10 mouse cellular contexts compared by ENCODE assay signal in genomic region chr2:125136846-125137245, GRCm38 (mm10). TPM values are rescaled to one million over a fixed set of nuclear protein-coding genes. Genes with fewer than 3 reads are reported as not detected.
DNase-seq lines count a peak whose midpoint lies in the region; ATAC-seq and TF ChIP-seq lines count a peak whose summit lies in the region.
"Had no signal": no experiment of that assay in that cellular context is flagged by ENCODE, and none has a peak within 500 bp of the region (broad histone marks: within the 10 kb centered on the region; RNA-seq: fewer than 3 reads in every experiment).

No protein-coding gene starts in this region.

- no peak overlapping the region for H3K27ac ChIP-seq in heart, embryonic 14.5 days (replicated peaks in 1 of 2; ENCODE audit: control insufficient read depth in 1 of 2, insufficient read depth in 1 of 2, low read depth in 2 of 2, low read length in 2 of 2)
- H3K27ac ChIP-seq in neural tube, embryonic 11.5 days (ENCODE audit: low read depth, low read length): no peak overlapping the region
- no peak overlapping the region for H3K27ac ChIP-seq in limb, embryonic 14.5 days (replicated peaks; ENCODE audit: low read depth, low read length)

- peaks cover 6 to 7% of the 10 kb centered on the region in 2 experiments; a peak in 3 of 4 replicates for H3K4me1 ChIP-seq in heart, embryonic 14.5 days (ENCODE audit: control insufficient read depth in 2 of 2, insufficient read depth in 2 of 2, low read length in 2 of 2)
- no peaks in the 10 kb centered on the region; the same call in 1 of the 2 replicates for H3K4me1 ChIP-seq in neural tube, embryonic 11.5 days (ENCODE audit: control insufficient read depth, insufficient read depth, low read length)
- peaks cover 5% of the 10 kb centered on the region for H3K4me1 ChIP-seq in limb, embryonic 14.5 days (ENCODE audit: control insufficient read depth, insufficient read depth, low read length)

- DNase-seq in heart, postnatal 4 days: no peak
- no peak for DNase-seq in neural tube, embryonic 11.5 days (ENCODE audit: low spot score)
- no peak for DNase-seq in neural tube, embryonic 10.5 days (ENCODE audit: extremely low spot score, low spot score)
- DNase-seq in limb, embryonic 14.5 days (ENCODE audit: low spot score): no peak
- DNase-seq in MN1 (ENCODE audit: low spot score): no peak
- DNase-seq in adrenal gland, adult (ENCODE audit: inconsistent age in 2 of 2, low spot score in 1 of 2): no peak
- DNase-seq in lung, postnatal 36 days: no peak

- ATAC-seq in heart, embryonic 14.5 days (ENCODE audit: insufficient number of reproducible peaks, insufficient read depth, low FRiP score, low read depth): no peak
- ATAC-seq in neural tube, embryonic 11.5 days (ENCODE audit: insufficient read depth, low FRiP score, low TSS enrichment): no peak
- ATAC-seq in limb, embryonic 14.5 days (ENCODE audit: low FRiP score, low read depth): no peak

- 0 out of 2 replicates have a peak, but pooled peaks cover 4% of the 10 kb centered on the region for H3K27me3 ChIP-seq in heart, embryonic 14.5 days (ENCODE audit: control insufficient read depth, insufficient read depth, low read length)
- H3K27me3 ChIP-seq in neural tube, embryonic 11.5 days (ENCODE audit: control insufficient read depth, insufficient read depth, low read length): no peaks in the 10 kb centered on the region
- peaks cover 6% of the 10 kb centered on the region; the same call in 1 of the 2 replicates for H3K27me3 ChIP-seq in limb, embryonic 14.5 days (ENCODE audit: control insufficient read depth, insufficient read depth, low read length)

- H3K9me3 ChIP-seq in heart, embryonic 14.5 days (ENCODE audit: control insufficient read depth, low read length): no peaks in the 10 kb centered on the region
- H3K9me3 ChIP-seq in neural tube, embryonic 11.5 days (ENCODE audit: control insufficient read depth, low read length): no peaks in the 10 kb centered on the region
- no peaks in the 10 kb centered on the region for H3K9me3 ChIP-seq in limb, embryonic 14.5 days (ENCODE audit: control insufficient read depth, low read length)

- H3K36me3 ChIP-seq in heart, embryonic 14.5 days (ENCODE audit: control insufficient read depth, insufficient read depth, low read length): no peaks in the 10 kb centered on the region
- H3K36me3 ChIP-seq in neural tube, embryonic 11.5 days (ENCODE audit: control insufficient read depth, insufficient read depth, low read length): no peaks in the 10 kb centered on the region
- no peaks in the 10 kb centered on the region for H3K36me3 ChIP-seq in limb, embryonic 14.5 days (ENCODE audit: control insufficient read depth, insufficient read depth, low read length)

- 21% methylated on average over 7 of the region's 7 CpGs for WGBS in heart, embryonic 14.5 days
- WGBS in neural tube, embryonic 11.5 days: 32% methylated on average over 7 of the region's 7 CpGs
- 25% methylated on average over 7 of the region's 7 CpGs for WGBS in limb, embryonic 14.5 days

- TF ChIP-seq POLR2A in limb, embryonic 14.5 days (IDR thresholded peaks at IDR 0.05; ENCODE audit: borderline replicate concordance, extremely low read depth, insufficient read depth, insufficient read length): no peak

- peak overlapping the region; percentile 96 for H3K4me2 ChIP-seq in heart, embryonic 14.5 days (ENCODE audit: low read length)
- peak overlapping the region; percentile 64 for H3K4me2 ChIP-seq in neural tube, embryonic 11.5 days (ENCODE audit: low read depth)
- H3K4me2 ChIP-seq in limb, embryonic 14.5 days (replicated peaks; ENCODE audit: low read depth, low read length, severe bottlenecking): peak overlapping the region; percentile 65; the same call in 1 of the 2 replicates

- H3K9ac ChIP-seq in heart, embryonic 14.5 days (ENCODE audit: low read length): no peak overlapping the region
- no peak overlapping the region for H3K9ac ChIP-seq in neural tube, embryonic 11.5 days (ENCODE audit: low read length)
- H3K9ac ChIP-seq in limb, embryonic 14.5 days (ENCODE audit: low read depth, low read length, severe bottlenecking): no peak overlapping the region

- peak overlapping the region in 1 of 2 experiments; percentile 35; a peak in 1 of 4 replicates for H3K4me3 ChIP-seq in heart, embryonic 14.5 days (ENCODE audit: control insufficient read depth in 1 of 2, insufficient read depth in 1 of 2, low read depth in 1 of 2, low read length in 2 of 2)
- H3K4me3 ChIP-seq in neural tube, embryonic 11.5 days (ENCODE audit: low read depth, low read length): no peak overlapping the region; the same call in 1 of the 2 replicates
- no peak overlapping the region for H3K4me3 ChIP-seq in limb, embryonic 14.5 days (replicated peaks; ENCODE audit: low read length)

RNA-seq across cellular contexts. Expression of gene Ctxn2, which starts 0.4 kb away (rescaled TPM):
- not detected in 2 replicates for polyA plus RNA-seq in heart, embryonic 14.5 days (2014; fragmentation: Nextera tagmentation; extraction: Ambion mirVana)
- total RNA-seq in heart, postnatal 4 days (2021): not detected
- not detected in 2 replicates for polyA plus RNA-seq in neural tube, embryonic 11.5 days (2014; fragmentation: Nextera tagmentation; extraction: Ambion mirVana)
- not detected in 2 replicates for polyA plus RNA-seq in limb, embryonic 14.5 days (2012; rRNA removed)
- polyA plus RNA-seq in limb, embryonic 14.5 days (2014; fragmentation: Nextera tagmentation; extraction: Ambion mirVana): not detected in 2 replicates
- total RNA-seq: megakaryocyte progenitor cell, adult 5-6 weeks had no signal
- polyA plus RNA-seq: small intestine, adult 2 months had no signal

RNA-seq across cellular contexts. Expression of gene Myef2, which starts 13.4 kb away (rescaled TPM):
- polyA plus RNA-seq in heart, embryonic 14.5 days (2014; fragmentation: Nextera tagmentation; extraction: Ambion mirVana): 65.6 and 66.4 TPM in 2 replicates
- total RNA-seq in heart, postnatal 4 days (2021): 10 to 100 TPM; 38.8 to 42.7 TPM
- 247 and 250 TPM in 2 replicates for polyA plus RNA-seq in neural tube, embryonic 11.5 days (2014; fragmentation: Nextera tagmentation; extraction: Ambion mirVana)
- 75.8 and 96.5 TPM in 2 replicates for polyA plus RNA-seq in limb, embryonic 14.5 days (2012; rRNA removed)
- 103 and 113 TPM in 2 replicates for polyA plus RNA-seq in limb, embryonic 14.5 days (2014; fragmentation: Nextera tagmentation; extraction: Ambion mirVana)

RNA-seq across cellular contexts. Expression of gene Slc12a1, which starts 15.5 kb away (rescaled TPM):
- polyA plus RNA-seq in heart, embryonic 14.5 days (2014; fragmentation: Nextera tagmentation; extraction: Ambion mirVana): not detected in 2 replicates
- not detected for total RNA-seq in heart, postnatal 4 days (2021)
- 0.05 and 0.07 TPM in 2 replicates for polyA plus RNA-seq in neural tube, embryonic 11.5 days (2014; fragmentation: Nextera tagmentation; extraction: Ambion mirVana)
- polyA plus RNA-seq in limb, embryonic 14.5 days (2012; rRNA removed): 0.04 and 0.06 TPM in 2 replicates
- polyA plus RNA-seq in limb, embryonic 14.5 days (2014; fragmentation: Nextera tagmentation; extraction: Ambion mirVana): 0.06 and 0.11 TPM in 2 replicates
- total RNA-seq: megakaryocyte progenitor cell, adult 5-6 weeks had no signal
- polyA plus RNA-seq: small intestine, adult 2 months had no signal
